Mouse (Mus musculus) kidney, adult 10 weeks (tissue): Measurements from ENCODE around the gene Krt82. TPM values are rescaled to one million over a fixed set of nuclear protein-coding genes. Genes with fewer than 3 reads are reported as not detected.

ENCODE experiments used
- polyA plus RNA-seq: library from polyadenylated mRNA; stranded (reverse); fragments of 350-450 nt; fragmentation: Illumina TruSeq; extraction: RNeasy Lipid Tissue Mini Kit (QIAGEN cat#74804); gene quantifications from one replicate; pipeline ENCODE4 v1.2.3, GENCODE M21; 2014; ENCODE audit warnings: low read depth, low replicate concordance

The Krt82 gene
- polyA plus RNA-seq, result not detected

DNA sequence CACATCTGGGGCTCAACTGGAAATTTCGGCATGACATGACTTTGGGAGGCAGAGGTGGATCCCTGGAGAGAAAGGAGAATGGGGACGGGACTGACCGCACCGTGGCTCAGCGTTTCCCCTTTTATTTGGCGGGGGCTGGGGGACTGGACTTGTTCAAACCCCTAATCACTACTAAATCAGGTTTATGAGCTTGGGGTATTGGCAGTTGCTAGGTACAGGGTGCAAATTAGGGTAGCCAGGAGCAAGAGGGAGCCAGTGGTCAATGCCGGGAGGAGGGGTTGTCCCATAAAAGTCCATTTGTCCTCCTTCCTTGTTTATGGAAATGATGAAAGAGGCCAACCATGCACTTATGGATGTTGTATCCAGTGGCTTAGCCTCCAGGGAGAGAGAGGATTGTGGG, at the start of gene Krt82:
TSS of gene Krt82 (minus strand) at position 101 of the 400 bp plus-strand sequence.

DNA sequence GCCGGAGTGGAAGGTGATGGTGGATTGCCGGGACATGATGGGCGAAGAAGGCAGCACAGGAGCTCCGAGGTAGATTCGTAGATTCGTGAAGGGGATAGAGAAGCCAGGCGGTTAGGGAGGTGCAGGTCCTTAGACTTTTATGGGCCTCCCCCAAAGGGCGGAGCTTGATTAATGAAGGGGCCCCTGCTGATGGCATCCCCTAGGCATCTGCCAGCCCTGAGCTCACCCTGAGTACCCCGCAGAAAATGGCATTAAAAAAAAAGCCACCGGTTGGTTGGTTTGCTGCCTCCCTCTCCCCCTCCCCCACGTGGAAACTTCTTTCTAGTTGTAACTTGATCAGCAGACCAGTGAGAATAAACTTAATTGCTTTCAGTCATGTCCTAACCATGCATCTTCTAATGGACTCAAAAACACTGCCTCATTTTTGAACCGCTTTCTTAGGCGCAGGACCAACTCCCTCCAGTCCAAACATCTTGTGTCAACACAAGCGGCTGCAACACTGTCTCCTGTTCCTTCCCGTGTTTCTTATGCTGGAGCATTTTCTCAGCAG, 23.4 kb upstream of the Krt82 start, which contains the start of gene Krt75:
TSS of gene Krt75 (minus strand) at position 109 of the 550 bp plus-strand sequence.

DNA sequence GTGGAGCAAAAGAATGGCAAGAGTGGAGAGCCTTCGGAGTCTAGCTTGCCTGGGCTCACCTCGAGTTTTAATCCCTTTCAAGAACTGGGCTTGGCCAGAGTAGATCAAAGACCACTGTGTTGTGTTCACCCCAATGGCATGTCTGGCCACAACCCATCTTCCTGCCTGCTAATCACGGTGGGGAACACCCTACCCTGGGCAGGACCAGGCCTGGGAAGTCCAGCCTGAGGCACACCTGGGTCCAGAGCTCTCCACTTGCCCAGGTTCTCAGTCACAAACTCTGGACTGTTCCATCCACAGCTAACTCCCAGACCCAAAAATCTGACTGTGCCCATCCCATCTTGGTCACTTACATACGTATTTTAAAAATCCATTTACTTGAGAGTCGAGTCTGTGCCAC, 12.4 kb upstream of the Krt82 start, which contains the start of gene Krt90:
TSS of gene Krt90 (minus strand) at position 101 of the 400 bp plus-strand sequence.

GRCm38 (mm10) chr15:101532720-101533119, 17.7 kb downstream of the Krt82 start, which contains the start of gene Krt84:
Gene Krt84, minus strand, starts transcription at chr15:101532820.

GRCm38 (mm10) chr15:101517161-101517560, 33.3 kb downstream of the Krt82 start, which contains the start of gene Gm49425:
Gene Gm49425, minus strand, starts transcription at chr15:101517261.

DNA sequence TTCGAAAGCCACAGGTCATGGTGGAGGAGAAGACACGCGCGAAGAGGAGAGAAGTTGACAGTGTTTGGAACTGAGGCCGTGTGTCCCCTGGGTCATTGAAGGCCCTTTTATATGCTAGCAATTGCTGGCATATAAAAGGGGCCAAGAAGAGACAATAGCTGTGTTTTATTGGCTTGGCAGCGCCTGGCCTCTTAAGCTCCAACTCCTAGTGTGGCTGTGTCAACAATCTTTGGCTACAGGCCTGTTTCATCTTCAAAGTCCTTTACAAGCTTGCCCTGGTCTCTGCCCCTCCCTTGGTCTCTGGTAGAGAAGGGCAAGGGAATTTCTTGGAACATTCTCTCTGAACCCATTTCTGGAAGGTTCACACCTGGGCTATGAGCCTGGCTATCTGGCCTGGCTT, 59.0 kb downstream of the Krt82 start, which contains the start of gene Krt83:
TSS of gene Krt83 (minus strand) at position 82 of the 400 bp plus-strand sequence.

Other genes with a start within 250 kb of the Krt82 start
- 1.1 TPM for gene Krt80, start 180.5 kb downstream of the Krt82 start, polyA plus RNA-seq
- gene Krt7, start 139.6 kb downstream of the Krt82 start, polyA plus RNA-seq, result 6.0 TPM
- gene Krt87, start 111.9 kb downstream of the Krt82 start, polyA plus RNA-seq, result not detected
- gene Krt88, start 102.9 kb downstream of the Krt82 start, polyA plus RNA-seq, result not detected
- not detected for gene Krt81, start 86.9 kb downstream of the Krt82 start, polyA plus RNA-seq
- not detected for gene Krt86, start 77.2 kb downstream of the Krt82 start, polyA plus RNA-seq
- gene Krt83, start 59.2 kb downstream of the Krt82 start, polyA plus RNA-seq, result not detected
- not detected for gene Gm49425, start 33.4 kb downstream of the Krt82 start, polyA plus RNA-seq
- gene Krt84, start 17.8 kb downstream of the Krt82 start, polyA plus RNA-seq, result not detected
- gene Krt90, start 12.3 kb upstream of the Krt82 start, polyA plus RNA-seq, result not detected
- not detected for gene Krt75, start 23.2 kb upstream of the Krt82 start, polyA plus RNA-seq
- not detected for gene Gm5414, start 77.5 kb upstream of the Krt82 start, polyA plus RNA-seq
- gene Gm5478, start 96.7 kb upstream of the Krt82 start, polyA plus RNA-seq, result not detected
- gene Krt6b, start 129.6 kb upstream of the Krt82 start, polyA plus RNA-seq, result not detected
- gene Krt6a, start 143.6 kb upstream of the Krt82 start, polyA plus RNA-seq, result not detected
- not detected for gene Krt5, start 162.2 kb upstream of the Krt82 start, polyA plus RNA-seq
- not detected for gene Krt71, start 192.4 kb upstream of the Krt82 start, polyA plus RNA-seq
- not detected for gene Krt72, start 235.8 kb upstream of the Krt82 start, polyA plus RNA-seq